Mouse (Mus musculus): ENCODE data around the gene Il2. TPM values are rescaled to one million over a fixed set of nuclear protein-coding genes. Genes with fewer than 3 reads are reported as not detected.

Gene Il2
- polyA plus RNA-seq, 1 experiment from 2014 or later: 0.33 TPM

GRCm38 (mm10) chr3:37154396-37154795 lies 28.6 kb upstream of the Il2 start:
- DNase-seq (peak; percentile 40), ATAC-seq (ENCODE audit: insufficient read depth) (peak; percentile 70; the same call in 1 of the 2 replicates)
- no peak overlapping the region for H3K27ac ChIP-seq (ENCODE audit: low read depth)
- no peaks in the 10 kb centered on the region for H3K9me3 ChIP-seq (ENCODE audit: low read depth, low read length)
- no peak overlapping the region for H3K9ac ChIP-seq
- no peaks in the 10 kb centered on the region for H3K27me3 ChIP-seq (ENCODE audit: insufficient read depth, low read length)
- WGBS: 43% methylated on average over 7 of the region's 7 CpGs
- no peaks in the 10 kb centered on the region for H3K36me3 ChIP-seq (ENCODE audit: insufficient read depth)
- no peaks in the 10 kb centered on the region for H3K4me1 ChIP-seq (ENCODE audit: insufficient read depth)
- TF ChIP-seq CTCF (IDR thresholded peaks at IDR 0.05; ENCODE audit: low read depth): no peak
- no peak overlapping the region for H3K4me2 ChIP-seq
- no peak overlapping the region for H3K4me3 ChIP-seq (ENCODE audit: low read depth, low read length)

DNA sequence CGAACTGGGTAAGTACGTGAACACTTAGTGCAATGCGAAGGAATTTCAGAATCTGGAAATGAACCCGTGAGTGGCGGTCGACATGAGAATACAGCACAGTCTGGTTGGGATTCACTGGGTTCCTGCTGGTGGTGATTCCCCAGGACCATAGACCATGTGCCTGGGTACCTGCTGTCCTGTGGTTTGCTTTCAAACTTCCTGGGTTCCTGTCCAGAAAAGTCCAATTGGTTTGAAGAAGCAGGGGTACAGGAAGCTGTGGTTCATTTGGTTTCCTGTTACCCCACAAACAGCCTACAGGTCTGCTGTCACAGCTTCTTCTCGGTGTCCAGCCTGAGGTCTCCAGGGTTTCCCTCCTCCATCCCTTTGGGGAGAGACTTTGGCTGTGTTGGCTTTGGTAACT lies 27.2 kb upstream of the Il2 start:
- WGBS: 84% methylated on average over 7 of the region's 7 CpGs
- H3K4me1 ChIP-seq (ENCODE audit: insufficient read depth): no peaks in the 10 kb centered on the region
- no peaks in the 10 kb centered on the region for H3K9me3 ChIP-seq (ENCODE audit: low read depth, low read length)
- no peak overlapping the region for H3K9ac ChIP-seq
- TF ChIP-seq CTCF (IDR thresholded peaks at IDR 0.05; ENCODE audit: low read depth): no peak
- H3K27ac ChIP-seq (ENCODE audit: low read depth): no peak overlapping the region
- no peaks in the 10 kb centered on the region for H3K27me3 ChIP-seq (ENCODE audit: insufficient read depth, low read length)
- DNase-seq: no peak
- no peak overlapping the region for H3K4me2 ChIP-seq
- no peak overlapping the region for H3K4me3 ChIP-seq (ENCODE audit: low read depth, low read length)
- no peaks in the 10 kb centered on the region for H3K36me3 ChIP-seq (ENCODE audit: insufficient read depth)
- no peak for ATAC-seq (ENCODE audit: insufficient read depth)

- no peak overlapping the region for H3K4me3 ChIP-seq (ENCODE audit: low read depth, low read length)
- WGBS: 80% methylated on average over 10 of the region's 10 CpGs
- H3K27ac ChIP-seq (ENCODE audit: low read depth): no peak overlapping the region
- H3K4me2 ChIP-seq: no peak overlapping the region
- no peaks in the 10 kb centered on the region for H3K9me3 ChIP-seq (ENCODE audit: low read depth, low read length)
- no peaks in the 10 kb centered on the region for H3K4me1 ChIP-seq (ENCODE audit: insufficient read depth)
- DNase-seq (no peak), ATAC-seq (ENCODE audit: insufficient read depth) (no peak)
- H3K36me3 ChIP-seq (ENCODE audit: insufficient read depth): no peaks in the 10 kb centered on the region
- H3K9ac ChIP-seq: no peak overlapping the region
- TF ChIP-seq CTCF (IDR thresholded peaks at IDR 0.05; ENCODE audit: low read depth): no peak
- no peaks in the 10 kb centered on the region for H3K27me3 ChIP-seq (ENCODE audit: insufficient read depth, low read length)
Observed at GRCm38 (mm10) chr3:37152274-37152673, 26.5 kb upstream of the Il2 start.

- Histone ChIP-seq H3K9ac (no peak overlapping the region), H3K4me1 (ENCODE audit: insufficient read depth) (no peaks in the 10 kb centered on the region), H3K9me3 (ENCODE audit: low read depth, low read length) (no peaks in the 10 kb centered on the region), H3K4me2 (no peak overlapping the region), H3K4me3 (ENCODE audit: low read depth, low read length) (no peak overlapping the region), H3K36me3 (ENCODE audit: insufficient read depth) (no peaks in the 10 kb centered on the region), H3K27ac (ENCODE audit: low read depth) (no peak overlapping the region), H3K27me3 (ENCODE audit: insufficient read depth, low read length) (no peaks in the 10 kb centered on the region)
- DNase-seq: no peak
- TF ChIP-seq CTCF (IDR thresholded peaks at IDR 0.05; ENCODE audit: low read depth): no peak
- 59% methylated on average over 7 of the region's 7 CpGs for WGBS
- no peak for ATAC-seq (ENCODE audit: insufficient read depth)
Observed at GRCm38 (mm10) chr3:37146810-37147209, 21.1 kb upstream of the Il2 start.

DNA sequence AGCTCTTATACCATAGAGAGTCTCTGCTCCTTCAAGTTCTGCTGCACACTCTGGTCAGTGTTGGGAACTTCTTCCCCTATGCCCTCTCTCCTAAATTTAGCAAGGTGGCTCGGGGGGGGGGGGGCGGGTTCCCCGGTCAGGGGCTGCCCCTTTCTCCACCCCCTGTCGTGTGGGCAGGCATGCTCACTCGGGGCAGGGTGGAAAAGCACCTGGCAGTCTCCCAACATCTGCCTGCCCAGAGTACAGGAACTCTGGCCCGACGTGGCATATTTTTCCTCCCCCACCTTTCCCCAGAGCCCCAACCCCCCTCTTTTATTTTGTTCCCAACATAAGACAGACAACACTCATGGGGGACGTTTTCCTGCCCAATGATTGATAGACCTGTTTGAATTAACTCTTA lies 20.6 kb upstream of the Il2 start:
- H3K9ac ChIP-seq: no peak overlapping the region
- no peak for TF ChIP-seq CTCF (IDR thresholded peaks at IDR 0.05; ENCODE audit: low read depth)
- no peak for ATAC-seq (ENCODE audit: insufficient read depth)

DNA sequence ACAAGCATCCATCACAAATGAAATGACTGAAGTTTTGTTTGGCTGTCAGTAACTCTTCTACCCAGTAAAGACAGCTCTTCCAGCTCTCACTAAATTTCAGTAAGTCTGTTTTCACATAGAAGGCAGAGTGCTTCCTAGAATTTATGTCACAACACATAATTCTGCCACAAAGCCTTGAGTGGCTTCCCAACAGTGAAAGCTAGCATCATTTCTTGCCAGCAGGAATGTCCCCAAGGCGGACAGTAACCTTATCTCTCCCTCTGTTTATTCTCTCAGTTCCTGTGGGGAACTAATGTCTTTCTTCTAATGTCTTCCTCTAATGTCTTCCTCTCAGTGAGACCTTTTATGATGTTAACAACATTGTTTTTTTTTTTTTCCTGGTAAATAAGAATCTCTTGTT lies 19.2 kb upstream of the Il2 start:
- ATAC-seq (ENCODE audit: insufficient read depth) (peak; percentile 31; the same call in 1 of the 2 replicates), DNase-seq (peak; percentile 67)
- no peaks in the 10 kb centered on the region for H3K4me1 ChIP-seq (ENCODE audit: insufficient read depth)
- H3K4me3 ChIP-seq (ENCODE audit: low read depth, low read length): no peak overlapping the region
- H3K4me2 ChIP-seq: no peak overlapping the region
- no peaks in the 10 kb centered on the region for H3K36me3 ChIP-seq (ENCODE audit: insufficient read depth)
- H3K27me3 ChIP-seq (ENCODE audit: insufficient read depth, low read length): no peaks in the 10 kb centered on the region
- WGBS: 16% methylated on average over 1 of the region's 1 CpGs
- no peak overlapping the region for H3K27ac ChIP-seq (ENCODE audit: low read depth)
- no peak overlapping the region for H3K9ac ChIP-seq
- no peaks in the 10 kb centered on the region for H3K9me3 ChIP-seq (ENCODE audit: low read depth, low read length)
- no peak for TF ChIP-seq CTCF (IDR thresholded peaks at IDR 0.05; ENCODE audit: low read depth)

More for the DNA sequence above, 20.6 kb upstream of the Il2 start:
- no peaks in the 10 kb centered on the region for H3K9me3 ChIP-seq (ENCODE audit: low read depth, low read length)
- H3K27me3 ChIP-seq (ENCODE audit: insufficient read depth, low read length): no peaks in the 10 kb centered on the region
- no peak overlapping the region for H3K4me3 ChIP-seq (ENCODE audit: low read depth, low read length)
- no peaks in the 10 kb centered on the region for H3K36me3 ChIP-seq (ENCODE audit: insufficient read depth)
- DNase-seq: no peak
- H3K27ac ChIP-seq (ENCODE audit: low read depth): no peak overlapping the region
- no peak overlapping the region for H3K4me2 ChIP-seq
- WGBS: 16% methylated on average over 8 of the region's 8 CpGs
- no peaks in the 10 kb centered on the region for H3K4me1 ChIP-seq (ENCODE audit: insufficient read depth)

DNA sequence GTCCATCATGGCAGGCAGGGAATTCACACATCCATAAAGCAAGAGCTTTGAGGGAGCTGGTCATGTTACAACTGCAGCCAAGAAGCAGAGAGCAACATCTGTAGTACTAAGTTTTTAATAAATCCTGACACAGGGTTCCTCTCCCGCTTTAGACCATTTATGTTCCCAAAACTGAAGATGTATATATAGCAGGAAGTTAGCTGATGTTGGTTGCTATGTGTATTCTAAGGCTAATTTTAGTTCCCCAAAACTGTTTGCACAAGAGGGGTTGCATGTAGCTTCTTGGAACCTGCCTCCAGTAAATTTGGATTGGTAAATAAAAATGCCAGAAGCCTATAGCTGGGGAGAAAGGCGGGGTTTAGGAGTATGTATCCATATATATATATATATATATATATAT lies 16.1 kb upstream of the Il2 start:
- no peak for ATAC-seq (ENCODE audit: insufficient read depth)
- DNase-seq: no peak
- H3K4me3 ChIP-seq (ENCODE audit: low read depth, low read length): no peak overlapping the region
- no peaks in the 10 kb centered on the region for H3K4me1 ChIP-seq (ENCODE audit: insufficient read depth)
- no peaks in the 10 kb centered on the region for H3K9me3 ChIP-seq (ENCODE audit: low read depth, low read length)
- no peak overlapping the region for H3K9ac ChIP-seq
- WGBS: 87% methylated on average over 2 of the region's 2 CpGs
- H3K27ac ChIP-seq (ENCODE audit: low read depth): no peak overlapping the region
- H3K36me3 ChIP-seq (ENCODE audit: insufficient read depth): no peaks in the 10 kb centered on the region
- no peak for TF ChIP-seq CTCF (IDR thresholded peaks at IDR 0.05; ENCODE audit: low read depth)
- H3K27me3 ChIP-seq (ENCODE audit: insufficient read depth, low read length): no peaks in the 10 kb centered on the region
- no peak overlapping the region for H3K4me2 ChIP-seq
